Mouse (Mus musculus): ENCODE measurements around the gene Olfr910.

The Olfr910 gene

GRCm38 (mm10) chr9:38537549-38537948 lies at the start of gene Olfr910:
Gene Olfr910 (plus strand): TSS chr9:38537849.
- DNase-seq: no peak

- no peak for DNase-seq
Observed at GRCm38 (mm10) chr9:38495501-38495900, 42.1 kb upstream of the Olfr910 start, which contains the start of gene Olfr907. Gene Olfr907 (plus strand): TSS chr9:38495801.

GRCm38 (mm10) chr9:38512353-38512752 lies 25.3 kb upstream of the Olfr910 start:
- no peak for DNase-seq

- DNase-seq: no peak
Observed at GRCm38 (mm10) chr9:38521280-38521679, 16.4 kb upstream of the Olfr910 start, which contains the start of gene Olfr911-ps1. Gene Olfr911-ps1 (plus strand): TSS chr9:38521580.

- no peak for DNase-seq
Observed at GRCm38 (mm10) chr9:38579878-38580277, 42.2 kb downstream of the Olfr910 start, which contains the start of gene Olfr912. Gene Olfr912 (plus strand): TSS chr9:38580178.
